ENCODE assay signal across 11 mouse cellular contexts in genomic region chr1:89713681-89714080, GRCm38 (mm10).
"Had no signal": no experiment of that assay in that cellular context is flagged by ENCODE, and none has a peak within 500 bp of the region (broad histone marks: within the 10 kb centered on the region; RNA-seq: fewer than 3 reads in every experiment).

No protein-coding gene starts in this region.

- H3K36me3 ChIP-seq: limb, embryonic 12.5 days; liver, embryonic 13.5 days; lung, embryonic 15.5 days had no signal

- H3K4me3 ChIP-seq: limb, embryonic 12.5 days; liver, embryonic 13.5 days; lung, embryonic 15.5 days; neural tube, embryonic 12.5 days had no signal

- ATAC-seq: intestine, embryonic 16.5 days had no signal

- H3K27me3 ChIP-seq: liver, embryonic 13.5 days; lung, embryonic 15.5 days; neural tube, embryonic 12.5 days had no signal

- H3K4me2 ChIP-seq: limb, embryonic 12.5 days; liver, embryonic 13.5 days; lung, embryonic 15.5 days; neural tube, embryonic 12.5 days had no signal

- H3K9me3 ChIP-seq: limb, embryonic 12.5 days; liver, embryonic 13.5 days; lung, embryonic 15.5 days; neural tube, embryonic 12.5 days had no signal

- DNase-seq: layer of hippocampus, adult 9-11 months; layer of hippocampus, postnatal 36 days; liver; liver, embryonic 13.5 days; liver, postnatal 0 days; right cerebral cortex, postnatal 25 days; thymus, postnatal 36 days had no signal

- H3K27ac ChIP-seq: limb, embryonic 12.5 days; liver, embryonic 13.5 days; lung, embryonic 15.5 days; neural tube, embryonic 12.5 days had no signal

- H3K9ac ChIP-seq: limb, embryonic 12.5 days; liver, embryonic 13.5 days; liver, postnatal 0 days; lung, embryonic 15.5 days; neural tube, embryonic 12.5 days had no signal
